Mouse (Mus musculus): ENCODE measurements around the gene Btbd9.

The Btbd9 gene

GRCm38 (mm10) chr17:30389686-30390085 lies 186.6 kb downstream of the Btbd9 start:
- CTCF ChIA-PET, result interaction anchor here (0.5 to 0.7 kb wide), 5 partner anchors 33 to 968 kb away, joined by 3 to 5 read pairs (median 5); no protein-coding TSS in a partner anchor
- POLR2A ChIA-PET, result interaction anchor here in 1 of 4 experiments (0.6 to 1.9 kb wide), 5 partner anchors 14 to 496 kb away, joined by 3 to 5 read pairs (median 4); no protein-coding TSS in a partner anchor

GRCm38 (mm10) chr17:30388817-30389216 lies 187.5 kb downstream of the Btbd9 start:
- ChIA-PET POLR2A (interaction anchor here in 3 of 4 experiments (0.6 to 1.9 kb wide), 9 partner anchors 10 to 1380 kb away, joined by 3 to 5 read pairs (median 3); no protein-coding TSS in a partner anchor), CTCF (interaction anchor here in 2 of 4 experiments (0.7 to 0.8 kb wide), 2 partner anchors 13 to 126 kb away, joined by 4 to 8 read pairs; no protein-coding TSS in a partner anchor)

GRCm38 (mm10) chr17:30388391-30388790 lies 187.9 kb downstream of the Btbd9 start:
- CTCF ChIA-PET, result interaction anchor here in 2 of 4 experiments (0.7 to 0.8 kb wide), 2 partner anchors 14 to 126 kb away, joined by 4 to 8 read pairs; no protein-coding TSS in a partner anchor
- POLR2A ChIA-PET, result interaction anchor here in 2 of 4 experiments (0.7 to 1.9 kb wide), 6 partner anchors 10 to 1379 kb away, joined by 3 to 5 read pairs (median 4); no protein-coding TSS in a partner anchor

GRCm38 (mm10) chr17:30386241-30386640 lies 190.0 kb downstream of the Btbd9 start:
- ChIA-PET POLR2A (no interaction called here), CTCF (interaction anchor here in 1 of 4 experiments (0.6 to 0.7 kb wide), 2 partner anchors 249 to 527 kb away, joined by 3 to 19 read pairs; no protein-coding TSS in a partner anchor)

GRCm38 (mm10) chr17:30383649-30384048 lies 192.6 kb downstream of the Btbd9 start:
- ChIA-PET POLR2A (interaction anchor here in 2 of 4 experiments (0.5 to 0.9 kb wide), 2 partner anchors 80 to 498 kb away, joined by 3 read pairs; no protein-coding TSS in a partner anchor), CTCF (no interaction called here)

GRCm38 (mm10) chr17:30378221-30379010 lies 197.9 kb downstream of the Btbd9 start:
- CTCF ChIA-PET, result interaction anchor here in 2 of 4 experiments (0.6 to 1.0 kb wide), 3 partner anchors 77 to 403 kb away, joined by 3 to 5 read pairs (median 4); no protein-coding TSS in a partner anchor
- POLR2A ChIA-PET, result interaction anchor here in 2 of 4 experiments (0.5 to 0.7 kb wide), 4 partner anchors 10 to 943 kb away, joined by 3 to 4 read pairs (median 3); no protein-coding TSS in a partner anchor

GRCm38 (mm10) chr17:30377754-30378153 lies 198.5 kb downstream of the Btbd9 start:
- POLR2A ChIA-PET, result interaction anchor here in 2 of 4 experiments (0.5 to 0.6 kb wide), 3 partner anchors 11 to 786 kb away, joined by 3 to 4 read pairs (median 4); no protein-coding TSS in a partner anchor

GRCm38 (mm10) chr17:30375107-30375506 lies 201.2 kb downstream of the Btbd9 start:
- CTCF ChIA-PET, result no interaction called here
- POLR2A ChIA-PET, result interaction anchor here in 1 of 4 experiments (0.9 kb wide), 1 partner anchor 509 kb away, joined by 4 read pairs; no protein-coding TSS in a partner anchor

More at GRCm38 (mm10) chr17:30377754-30378153, 198.5 kb downstream of the Btbd9 start:
- CTCF ChIA-PET, result interaction anchor here in 2 of 4 experiments (0.5 to 0.7 kb wide), 3 partner anchors 78 to 958 kb away, joined by 3 to 15 read pairs (median 3); no protein-coding TSS in a partner anchor

GRCm38 (mm10) chr17:30368559-30368958 lies 207.7 kb downstream of the Btbd9 start:
- ChIA-PET CTCF (no interaction called here), POLR2A (interaction anchor here in 1 of 4 experiments (1.1 to 1.6 kb wide), 3 partner anchors 11 to 14 kb away, joined by 3 to 4 read pairs (median 4); no protein-coding TSS in a partner anchor)

GRCm38 (mm10) chr17:30364701-30365100 lies 211.6 kb downstream of the Btbd9 start:
- ChIA-PET CTCF (no interaction called here), POLR2A (interaction anchor here in 1 of 4 experiments (0.6 kb wide), 1 partner anchor 34 kb away, joined by 3 read pairs; no protein-coding TSS in a partner anchor)

GRCm38 (mm10) chr17:30363365-30363764 lies 212.9 kb downstream of the Btbd9 start:
- CTCF ChIA-PET, result no interaction called here
- POLR2A ChIA-PET, result no interaction called here

GRCm38 (mm10) chr17:30360654-30361053 lies 215.6 kb downstream of the Btbd9 start:
- CTCF ChIA-PET, result no interaction called here
- POLR2A ChIA-PET, result interaction anchor here in 1 of 4 experiments (0.6 kb wide), 1 partner anchor 9 kb away, joined by 4 read pairs; no protein-coding TSS in a partner anchor

- ChIA-PET POLR2A (no interaction called here), CTCF (no interaction called here)
Observed at GRCm38 (mm10) chr17:30359392-30359791, 216.9 kb downstream of the Btbd9 start.

GRCm38 (mm10) chr17:30355431-30355830 lies 220.9 kb downstream of the Btbd9 start:
- POLR2A ChIA-PET, result interaction anchor here in 2 of 4 experiments (0.7 to 1.1 kb wide), 5 partner anchors 8 to 1297 kb away, joined by 3 to 5 read pairs (median 3); no protein-coding TSS in a partner anchor
- CTCF ChIA-PET, result interaction anchor here in 1 of 4 experiments (0.5 kb wide), 1 partner anchor 307 kb away, joined by 3 read pairs; no protein-coding TSS in a partner anchor

GRCm38 (mm10) chr17:30354381-30354780 lies 221.9 kb downstream of the Btbd9 start:
- POLR2A ChIA-PET, result interaction anchor here in 1 of 4 experiments (0.9 to 1.5 kb wide), 3 partner anchors 12 to 73 kb away, joined by 3 to 4 read pairs (median 4); no protein-coding TSS in a partner anchor
- CTCF ChIA-PET, result interaction anchor here in 1 of 4 experiments (0.6 kb wide), 1 partner anchor 1089 kb away, joined by 3 read pairs; no protein-coding TSS in a partner anchor

GRCm38 (mm10) chr17:30348031-30348430 lies 228.3 kb downstream of the Btbd9 start:
- ChIA-PET CTCF (interaction anchor here in 2 of 4 experiments (0.6 to 1.6 kb wide), 2 partner anchors 9 to 380 kb away, joined by 3 to 6 read pairs; no protein-coding TSS in a partner anchor), POLR2A (no interaction called here)

- ChIA-PET CTCF (interaction anchor here in 2 of 4 experiments (0.6 to 1.6 kb wide), 3 partner anchors 10 to 772 kb away, joined by 4 to 6 read pairs (median 4); no protein-coding TSS in a partner anchor), POLR2A (interaction anchor here in 1 of 4 experiments (0.9 kb wide), 1 partner anchor 8 kb away, joined by 5 read pairs; no protein-coding TSS in a partner anchor)
Observed at GRCm38 (mm10) chr17:30347101-30347613, 229.1 kb downstream of the Btbd9 start.

GRCm38 (mm10) chr17:30345008-30345407 lies 231.3 kb downstream of the Btbd9 start:
- ChIA-PET CTCF (no interaction called here), POLR2A (interaction anchor here in 1 of 4 experiments (0.8 to 1.4 kb wide), 2 partner anchors 10 to 84 kb away, joined by 3 read pairs; no protein-coding TSS in a partner anchor)

Measured in embryonic stem cell, embryonic (primary cell).